Mouse (Mus musculus) ES-E14 (cell line): ENCODE data around the gene Manba. TPM values are rescaled to one million over a fixed set of nuclear protein-coding genes. Genes with fewer than 3 reads are reported as not detected.

Source experiments
- DNase-seq: peaks from one replicate; pipeline ENCODE4 v3.0.0-alpha.2; 2013; ENCODE audit warnings: low read depth, low spot score
- H3K27ac ChIP-seq: 2 replicates; pipeline ENCODE4 v1.5.1; 2012; ENCODE audit warnings: low read depth, mild to moderate bottlenecking, low read length, moderate library complexity, mixed read lengths; ENCODE audit not compliant: poor library complexity, insufficient read depth, severe bottlenecking
- H3K36me3 ChIP-seq: 2 replicates; pipeline ENCODE4 v1.6.1; 2012; ENCODE audit warnings: mild to moderate bottlenecking, low read length, moderate library complexity, mixed read lengths; ENCODE audit not compliant: control insufficient read depth, poor library complexity, insufficient read depth, severe bottlenecking
- H3K4me1 ChIP-seq, 2 experiments: fragments of 150-350 bp in 1 of 2; sonication (generic) in 1 of 2; 2 replicates each; pipeline ENCODE4 v1.6.1; 2012; ENCODE audit warnings: low read length in 2 of 2, mild to moderate bottlenecking in 1 of 2, mixed read lengths in 1 of 2; ENCODE audit not compliant: control insufficient read depth in 2 of 2, insufficient read depth in 2 of 2, poor library complexity in 1 of 2
- H3K4me3 ChIP-seq, 2 experiments: fragments of 150-350 bp in 1 of 2; sonication (generic) in 1 of 2; 2 replicates each; pipeline ENCODE4 v1.5.1; 2012; ENCODE audit warnings: low read length in 2 of 2, low read depth in 1 of 2, mild to moderate bottlenecking in 1 of 2, mixed read lengths in 1 of 2; ENCODE audit not compliant: insufficient read depth in 1 of 2, poor library complexity in 1 of 2, severe bottlenecking in 1 of 2
- H3K9ac ChIP-seq: 2 replicates; pipeline ENCODE4 v1.6.1; 2012; ENCODE audit warnings: low read depth, mild to moderate bottlenecking, low read length, mixed read lengths; ENCODE audit not compliant: poor library complexity, insufficient read depth, severe bottlenecking
- H3K9me3 ChIP-seq: fragments of 150-350 bp; sonication (generic); 2 replicates; pipeline ENCODE4 v1.6.1; 2012; ENCODE audit warnings: low read depth, mild to moderate bottlenecking, low read length; ENCODE audit not compliant: control insufficient read depth, insufficient read depth
- CHD2 ChIP-seq: IDR thresholded peaks from 2 replicates; pipeline ENCODE4 v1.6.1; 2014; ENCODE audit warnings: mild to moderate bottlenecking, low read depth, low read length, inconsistent platforms
- HCFC1 ChIP-seq: IDR thresholded peaks from 2 replicates; pipeline ENCODE4 v1.6.1; 2012; ENCODE audit warnings: low read length, inconsistent platforms, borderline replicate concordance; ENCODE audit not compliant: insufficient read depth
- MAFK ChIP-seq: IDR thresholded peaks from 2 replicates; pipeline ENCODE4 v1.6.1; 2014; ENCODE audit warnings: mild to moderate bottlenecking, low read depth, low read length, inconsistent platforms; ENCODE audit not compliant: insufficient read depth
- ZC3H11A ChIP-seq: IDR thresholded peaks from 2 replicates; pipeline ENCODE4 v1.6.1; 2012; ENCODE audit warnings: low read depth, mild to moderate bottlenecking, inconsistent platforms, low read length, borderline replicate concordance
- ZNF384 ChIP-seq: IDR thresholded peaks from 2 replicates; pipeline ENCODE4 v1.6.1; 2012; ENCODE audit warnings: low read depth, low read length, inconsistent platforms
- in situ Hi-C, 2 experiments: fragments of 600-800 bp; cut with MboI; formaldehyde crosslinking; loops; one replicate each; pipeline ENCODE4 v1.15.1; 2025; ENCODE audit warnings: low sequenced_read_pairs in 2 of 2, inconsistent platforms in 1 of 2; ENCODE audit not compliant: unreplicated experiment in 2 of 2
- total RNA-seq: library from RNA; depleted of rRNA; stranded (reverse); fragments of 300-350 nt; gene quantifications from 2 replicates; pipeline ENCODE4 v1.2.3, GENCODE M21; 2012

Gene Manba
- total RNA-seq, 1 experiment: 75.2 TPM

DNA sequence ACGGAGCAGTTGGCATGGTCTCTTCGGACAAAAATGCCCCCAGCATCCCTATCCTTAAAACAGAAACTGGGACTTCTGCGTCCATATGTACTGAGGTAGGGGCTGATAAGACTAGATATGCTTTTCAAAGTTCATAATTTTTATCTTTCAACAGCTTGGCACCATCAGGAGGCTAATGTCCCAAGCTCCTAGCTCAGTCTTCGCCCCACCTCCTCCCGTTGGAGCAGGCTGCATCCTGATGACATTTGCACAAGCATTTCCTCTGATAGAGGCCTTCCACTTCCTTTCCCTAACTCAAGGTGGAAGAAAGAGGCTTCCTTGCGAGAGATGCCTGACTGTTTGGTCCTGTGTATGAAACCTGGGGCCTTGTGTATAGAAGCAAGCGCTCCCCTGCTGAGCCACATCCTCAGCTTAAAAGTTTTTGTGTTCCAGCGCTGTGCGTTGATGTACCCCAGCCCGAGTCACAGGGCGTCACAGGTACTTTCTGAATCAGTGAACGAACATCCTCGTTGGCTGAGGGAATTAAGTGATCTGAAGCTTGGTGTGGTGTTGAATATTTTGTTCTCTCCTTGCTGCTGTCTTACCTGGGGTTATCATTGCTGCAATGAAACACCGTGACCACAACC, 28.5 kb downstream of the Manba start:
- H3K4me1 ChIP-seq: peaks cover 5 to 19% of the 10 kb centered on the region in 2 experiments
- no peak for DNase-seq
- no peak overlapping the region for H3K4me3 ChIP-seq
- in situ Hi-C loops: no loop called here
- H3K9me3 ChIP-seq: no peaks in the 10 kb centered on the region
- TF ChIP-seq HCFC1 (no peak), MAFK (no peak), ZC3H11A (no peak), CHD2 (no peak), ZNF384 (no peak)
- no peak overlapping the region for H3K9ac ChIP-seq
- no peak overlapping the region for H3K27ac ChIP-seq
- H3K36me3 ChIP-seq: peaks cover 2% of the 10 kb centered on the region; the same call in 1 of the 2 replicates

- Histone ChIP-seq H3K9me3 (no peaks in the 10 kb centered on the region), H3K9ac (no peak overlapping the region), H3K4me3 (no peak overlapping the region), H3K4me1 (peaks cover 7 to 22% of the 10 kb centered on the region in 2 experiments), H3K27ac (no peak overlapping the region), H3K36me3 (peaks cover 2% of the 10 kb centered on the region; the same call in 1 of the 2 replicates)
- in situ Hi-C loops: no loop called here
- TF ChIP-seq CHD2: no peak
- DNase-seq: no peak
Measured at GRCm38 (mm10) chr3:135515246-135515645, 29.8 kb downstream of the Manba start.

DNA sequence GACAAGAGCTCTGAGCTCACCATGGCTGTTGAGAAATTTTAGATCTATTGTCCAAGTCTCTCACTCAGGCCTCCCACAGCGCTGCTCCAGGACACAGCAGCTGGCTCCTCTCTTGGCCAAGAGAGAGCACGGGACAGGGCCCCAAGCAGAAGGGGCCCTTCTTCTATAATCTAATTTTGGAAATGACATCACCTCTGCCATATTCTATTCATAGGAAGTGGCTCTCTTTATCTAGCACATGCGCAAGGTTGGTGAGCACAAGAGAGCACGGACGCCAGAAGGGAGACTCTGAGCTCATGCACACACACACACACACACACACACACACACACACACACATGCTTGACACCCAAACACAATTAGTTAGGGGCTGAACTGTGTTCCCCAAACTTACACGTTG, 31.5 kb downstream of the Manba start:
- TF ChIP-seq ZNF384 (no peak), CHD2 (no peak), HCFC1 (no peak), ZC3H11A (no peak), MAFK (no peak)
- peaks cover 7 to 24% of the 10 kb centered on the region in 2 experiments for H3K4me1 ChIP-seq
- in situ Hi-C loops: no loop called here
- no peak overlapping the region for H3K9ac ChIP-seq
- no peak overlapping the region for H3K4me3 ChIP-seq
- no peaks in the 10 kb centered on the region for H3K9me3 ChIP-seq
- H3K27ac ChIP-seq: no peak overlapping the region
- peaks cover 2% of the 10 kb centered on the region; the same call in 1 of the 2 replicates for H3K36me3 ChIP-seq
- no peak for DNase-seq

DNA sequence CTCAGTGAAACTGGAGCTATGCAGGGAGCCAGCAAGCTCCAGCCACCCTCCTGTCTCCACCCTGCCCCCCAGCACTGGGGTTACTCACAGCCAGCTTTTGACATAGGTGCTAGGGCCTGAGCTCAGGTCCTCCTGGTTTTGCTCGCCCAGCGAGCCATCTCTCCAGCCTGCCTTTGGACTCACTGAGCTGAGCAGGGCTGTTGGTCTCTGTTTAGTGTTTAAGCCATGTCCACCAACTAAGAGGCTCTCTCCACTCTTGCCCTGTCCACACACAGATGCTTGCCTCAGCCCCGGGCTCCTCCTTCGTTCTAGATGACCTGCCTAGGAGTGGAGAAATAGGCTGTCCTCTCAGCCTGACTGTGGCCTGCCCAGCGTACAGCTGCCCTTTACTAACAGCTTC, 33.5 kb downstream of the Manba start:
- no peak for TF ChIP-seq ZC3H11A
- no peak for TF ChIP-seq ZNF384
- no peak for TF ChIP-seq MAFK
- TF ChIP-seq CHD2: no peak
- no peak for TF ChIP-seq HCFC1
- no peak overlapping the region for H3K27ac ChIP-seq
- no peak for DNase-seq
- in situ Hi-C loops: no loop called here
- H3K9me3 ChIP-seq: no peaks in the 10 kb centered on the region
- H3K4me1 ChIP-seq: peaks cover 9 to 23% of the 10 kb centered on the region in 2 experiments; a peak in 2 of 4 replicates
- no peak overlapping the region for H3K4me3 ChIP-seq
- peaks cover 2% of the 10 kb centered on the region; the same call in 1 of the 2 replicates for H3K36me3 ChIP-seq
- H3K9ac ChIP-seq: no peak overlapping the region

DNA sequence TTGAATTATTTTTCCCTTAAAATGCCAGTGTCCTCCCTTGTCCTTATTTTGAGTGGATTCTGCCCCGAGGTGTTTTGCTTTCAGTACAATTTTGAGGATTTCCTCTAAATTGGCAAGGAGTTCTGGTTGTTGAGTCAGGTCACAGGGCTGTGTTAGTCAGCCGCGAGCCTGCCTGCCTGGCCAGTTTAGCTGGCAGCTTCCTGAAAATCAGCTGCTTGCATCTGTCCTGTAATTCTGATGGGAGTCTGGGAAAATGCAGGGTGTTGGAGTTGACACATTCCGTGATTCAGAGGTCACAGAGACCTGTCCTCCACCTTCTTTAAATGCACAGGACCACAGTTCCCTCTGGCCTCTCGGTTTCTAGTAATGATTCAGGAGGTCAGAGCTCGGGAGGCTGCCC, 34.2 kb downstream of the Manba start:
- peaks cover 2% of the 10 kb centered on the region; the same call in 1 of the 2 replicates for H3K36me3 ChIP-seq
- H3K4me1 ChIP-seq: peaks cover 9 to 17% of the 10 kb centered on the region in 2 experiments; a peak in 2 of 4 replicates
- no peak for DNase-seq
- H3K9me3 ChIP-seq: no peaks in the 10 kb centered on the region
- H3K9ac ChIP-seq: no peak overlapping the region; the same call in 1 of the 2 replicates
- no peak overlapping the region for H3K27ac ChIP-seq
- in situ Hi-C loops: no loop called here
- TF ChIP-seq MAFK (no peak), ZNF384 (no peak), ZC3H11A (no peak), CHD2 (no peak), HCFC1 (no peak)
- H3K4me3 ChIP-seq: no peak overlapping the region
